Mouse (Mus musculus): ENCODE measurements at regions not wholly inside any gene's neighbourhood (a gene's known extent, or its start where the extent isn't known, plus 50 kb on each side); places are given as distances from the start of the nearest gene placed in this dataset.
"Not testable (repeated sequence)": the region's sequence is repeated elsewhere in the genome, so short reads cannot be mapped to it uniquely, and the experiment has no call there.

- ATAC-seq (ENCODE audit: poor library complexity, severe bottlenecking) = no peak
Observed at GRCm38 (mm10) chr3:152040751-152041150, 125.3 kb downstream of the Gipc2 start.

- ATAC-seq (ENCODE audit: poor library complexity, severe bottlenecking) = not testable (repeated sequence)
Observed at GRCm38 (mm10) chr3:152036819-152037218, 129.2 kb downstream of the Gipc2 start.

GRCm38 (mm10) chr3:152035416-152035815 lies 130.6 kb downstream of the Gipc2 start:
- ATAC-seq (ENCODE audit: poor library complexity, severe bottlenecking) = no peak

- ATAC-seq (ENCODE audit: poor library complexity, severe bottlenecking) = no peak
Observed at GRCm38 (mm10) chr3:152034686-152035085, 131.3 kb downstream of the Gipc2 start.

GRCm38 (mm10) chr3:152034221-152034620 lies 131.8 kb downstream of the Gipc2 start:
- no peak for ATAC-seq (ENCODE audit: poor library complexity, severe bottlenecking)

- no peak for ATAC-seq (ENCODE audit: poor library complexity, severe bottlenecking)
Observed at GRCm38 (mm10) chr3:152032663-152033318, 133.2 kb downstream of the Gipc2 start.

- no peak for ATAC-seq (ENCODE audit: poor library complexity, severe bottlenecking)
Observed at GRCm38 (mm10) chr3:152028695-152029094, 137.3 kb downstream of the Gipc2 start.

- no peak for ATAC-seq (ENCODE audit: poor library complexity, severe bottlenecking)
Observed at GRCm38 (mm10) chr3:152026034-152026433, 140.0 kb downstream of the Gipc2 start.

GRCm38 (mm10) chr3:152025122-152025521 lies 140.9 kb downstream of the Gipc2 start:
- ATAC-seq (ENCODE audit: poor library complexity, severe bottlenecking) = no peak

- ATAC-seq (ENCODE audit: poor library complexity, severe bottlenecking) = no peak
Observed at GRCm38 (mm10) chr3:152006747-152007146, 159.3 kb downstream of the Gipc2 start.

- ATAC-seq (ENCODE audit: poor library complexity, severe bottlenecking) = no peak
Observed at GRCm38 (mm10) chr3:152005366-152006025, 160.5 kb downstream of the Gipc2 start.

- no peak for ATAC-seq (ENCODE audit: poor library complexity, severe bottlenecking)
Observed at GRCm38 (mm10) chr3:152004411-152004955, 161.5 kb downstream of the Gipc2 start.

- ATAC-seq (ENCODE audit: poor library complexity, severe bottlenecking) = no peak
Observed at GRCm38 (mm10) chr3:151997534-151998107, 160.2 kb upstream of the Ptgfr start.

GRCm38 (mm10) chr3:151997111-151997510 lies 159.7 kb upstream of the Ptgfr start:
- no peak for ATAC-seq (ENCODE audit: poor library complexity, severe bottlenecking)

- no peak for ATAC-seq (ENCODE audit: poor library complexity, severe bottlenecking)
Observed at GRCm38 (mm10) chr3:151988221-151988620, 150.8 kb upstream of the Ptgfr start.

GRCm38 (mm10) chr3:151978136-151978535 lies 140.7 kb upstream of the Ptgfr start:
- no peak for ATAC-seq (ENCODE audit: poor library complexity, severe bottlenecking)

GRCm38 (mm10) chr3:151977651-151978050 lies 140.2 kb upstream of the Ptgfr start:
- ATAC-seq (ENCODE audit: poor library complexity, severe bottlenecking) = no peak

GRCm38 (mm10) chr3:151949865-151950264 lies 112.4 kb upstream of the Ptgfr start:
- ATAC-seq (ENCODE audit: poor library complexity, severe bottlenecking) = no peak

GRCm38 (mm10) chr3:151948015-151948645 lies 110.7 kb upstream of the Ptgfr start:
- no peak for ATAC-seq (ENCODE audit: poor library complexity, severe bottlenecking)

GRCm38 (mm10) chr3:151945916-151946315 lies 108.5 kb upstream of the Ptgfr start:
- ATAC-seq (ENCODE audit: poor library complexity, severe bottlenecking) = no peak

GRCm38 (mm10) chr3:151943542-151943941 lies 106.1 kb upstream of the Ptgfr start:
- ATAC-seq (ENCODE audit: poor library complexity, severe bottlenecking) = no peak

Data from megakaryocyte, adult 5-6 weeks (primary cell).